Mouse (Mus musculus) C2C12 (cell line): ENCODE data around the gene Lrrc4c. TPM values are rescaled to one million over a fixed set of nuclear protein-coding genes. Genes with fewer than 3 reads are reported as not detected.

Experiments used
- H3K27me3 ChIP-seq: one replicate; pipeline ENCODE4 v1.6.1; 2011; ENCODE audit not compliant: control insufficient read depth, insufficient read depth, insufficient read length
- H3K36me3 ChIP-seq: one replicate; pipeline ENCODE4 v1.6.1; 2011; ENCODE audit not compliant: control insufficient read depth, insufficient read depth
- H3K4me3 ChIP-seq: one replicate; pipeline ENCODE4 v1.5.1; 2011; ENCODE audit warnings: mild to moderate bottlenecking, control low read depth; ENCODE audit not compliant: poor library complexity, insufficient read depth, severe bottlenecking
- H3K79me2 ChIP-seq: one replicate; pipeline ENCODE4 v1.6.1; 2011; ENCODE audit not compliant: control insufficient read depth, insufficient read depth
- H3K79me3 ChIP-seq: one replicate; pipeline ENCODE4 v1.6.1; 2011; ENCODE audit warnings: low read depth, control low read depth
- H3ac ChIP-seq: one replicate; pipeline ENCODE3; 2011; ENCODE audit warnings: low read depth; ENCODE audit not compliant: control insufficient read depth, insufficient read length
- CEBPB ChIP-seq: IDR thresholded peaks from one replicate; pipeline ENCODE4 v1.6.1; 2011; ENCODE audit warnings: low read depth, mild to moderate bottlenecking, control low read depth, moderate library complexity
- CTCF ChIP-seq: IDR thresholded peaks from one replicate; pipeline ENCODE4 v1.5.1; 2011; ENCODE audit not compliant: control insufficient read depth, insufficient read depth, insufficient read length
- FOSL1 ChIP-seq: IDR thresholded peaks from one replicate; pipeline ENCODE4 v1.8.0; 2011; ENCODE audit warnings: mild to moderate bottlenecking, low read length; ENCODE audit not compliant: poor library complexity, insufficient read depth, severe bottlenecking
- MAX ChIP-seq: IDR thresholded peaks from one replicate; pipeline ENCODE4 v1.6.1; 2011; ENCODE audit warnings: mild to moderate bottlenecking, control low read depth
- MYOD1 ChIP-seq: IDR thresholded peaks from one replicate; pipeline ENCODE4 v1.6.1; 2011; ENCODE audit warnings: low read depth; ENCODE audit not compliant: control insufficient read depth, insufficient read length
- MYOG ChIP-seq: IDR thresholded peaks from one replicate; pipeline ENCODE4 v1.6.1; 2011; ENCODE audit not compliant: control insufficient read depth, insufficient read length; ENCODE audit errors: extremely low read depth
- USF1 ChIP-seq: IDR thresholded peaks from one replicate; pipeline ENCODE4 v1.6.1; 2011; ENCODE audit warnings: low read depth, mild to moderate bottlenecking, control low read depth, moderate library complexity
- polyA plus RNA-seq: library from polyadenylated mRNA; unstranded; fragments of >200 nt; fragmentation: generic; extraction: Trizol; gene quantifications from one replicate; pipeline ENCODE4 v1.2.1, GENCODE M21; 2012; ENCODE audit warnings: missing spikeins

Gene Lrrc4c
- polyA plus RNA-seq, 1 experiment = 1.6 TPM

DNA sequence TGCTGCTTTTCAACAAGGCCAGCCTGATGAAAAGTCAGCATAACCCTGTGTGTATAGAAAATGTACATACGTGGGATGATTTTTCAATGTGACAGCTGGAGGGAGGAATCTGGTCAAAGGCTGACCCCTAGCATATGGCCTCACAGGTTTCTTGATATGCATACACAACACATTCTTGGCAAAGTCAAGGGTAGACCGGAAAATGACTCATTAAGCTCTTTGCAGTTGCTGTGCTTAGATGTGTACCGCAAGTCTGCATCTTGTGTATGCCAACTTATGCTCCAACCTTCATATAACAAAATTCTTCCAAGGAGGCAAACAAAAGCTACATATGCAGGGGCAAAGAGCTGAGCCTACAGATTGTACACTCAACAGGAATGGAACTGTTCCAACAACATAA is 631.6 kb downstream of the Lrrc4c start:
- Histone ChIP-seq H3K36me3 (no peaks in the 10 kb centered on the region), H3K79me3 (no peaks in the 10 kb centered on the region), H3K4me3 (no peak overlapping the region), H3K79me2 (no peaks in the 10 kb centered on the region), H3K27me3 (no peaks in the 10 kb centered on the region), H3ac (no peak overlapping the region)
- TF ChIP-seq FOSL1 (no peak), MAX (no peak), USF1 (no peak), CTCF (no peak), MYOG (no peak), MYOD1 (no peak), CEBPB (no peak)

DNA sequence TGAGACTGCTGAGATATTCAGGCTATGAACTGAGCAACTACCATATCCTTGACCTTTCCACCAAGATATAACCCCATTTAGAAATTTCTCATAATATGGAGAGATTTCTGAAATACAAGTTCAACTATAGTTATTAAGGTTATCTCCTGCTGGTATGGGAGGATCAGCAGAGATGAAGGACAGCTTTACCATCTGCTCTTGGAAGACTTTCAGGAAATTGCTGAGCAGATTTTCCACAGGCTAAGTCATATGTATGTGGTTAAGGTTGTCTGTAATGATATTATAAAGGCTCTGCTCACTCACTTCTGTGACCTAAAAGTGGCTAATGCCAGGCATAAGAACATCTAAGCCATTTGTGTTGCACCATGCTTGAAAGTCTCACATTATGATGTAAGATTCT is 681.6 kb downstream of the Lrrc4c start:
- Histone ChIP-seq H3K79me3 (no peaks in the 10 kb centered on the region), H3K79me2 (no peaks in the 10 kb centered on the region), H3K36me3 (no peaks in the 10 kb centered on the region), H3K4me3 (no peak overlapping the region), H3K27me3 (no peaks in the 10 kb centered on the region), H3ac (no peak overlapping the region)
- TF ChIP-seq USF1 (no peak), FOSL1 (no peak), MYOG (no peak), MAX (no peak), MYOD1 (no peak), CEBPB (no peak), CTCF (no peak)

DNA sequence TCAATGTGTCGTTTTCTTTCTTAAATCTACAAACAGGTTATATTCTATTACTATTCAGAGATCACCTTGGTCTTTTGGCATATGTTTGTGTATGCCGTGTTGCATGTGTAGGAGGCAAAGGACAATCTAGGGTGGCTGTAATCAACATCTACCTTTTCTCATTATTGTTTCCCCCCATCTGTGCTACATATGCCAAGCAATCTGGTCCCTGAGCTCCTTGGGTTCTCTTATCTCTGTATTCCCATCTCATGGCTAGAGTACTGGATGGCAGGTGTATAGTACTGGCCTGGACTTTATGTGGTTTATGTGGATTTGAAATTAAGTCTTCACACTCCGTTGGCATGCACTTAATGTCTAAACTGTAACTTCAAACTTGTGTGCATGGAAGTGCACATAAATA is 700.4 kb downstream of the Lrrc4c start:
- no peaks in the 10 kb centered on the region for H3K36me3 ChIP-seq
- H3K79me2 ChIP-seq = no peaks in the 10 kb centered on the region
- H3K79me3 ChIP-seq = no peaks in the 10 kb centered on the region
- no peak overlapping the region for H3ac ChIP-seq
- H3K27me3 ChIP-seq = no peaks in the 10 kb centered on the region
- no peak for TF ChIP-seq USF1
- no peak for TF ChIP-seq MAX
- no peak for TF ChIP-seq CEBPB
- TF ChIP-seq MYOG = no peak
- TF ChIP-seq FOSL1 = no peak
- TF ChIP-seq CTCF = no peak
- TF ChIP-seq MYOD1 = no peak
- H3K4me3 ChIP-seq = no peak overlapping the region

DNA sequence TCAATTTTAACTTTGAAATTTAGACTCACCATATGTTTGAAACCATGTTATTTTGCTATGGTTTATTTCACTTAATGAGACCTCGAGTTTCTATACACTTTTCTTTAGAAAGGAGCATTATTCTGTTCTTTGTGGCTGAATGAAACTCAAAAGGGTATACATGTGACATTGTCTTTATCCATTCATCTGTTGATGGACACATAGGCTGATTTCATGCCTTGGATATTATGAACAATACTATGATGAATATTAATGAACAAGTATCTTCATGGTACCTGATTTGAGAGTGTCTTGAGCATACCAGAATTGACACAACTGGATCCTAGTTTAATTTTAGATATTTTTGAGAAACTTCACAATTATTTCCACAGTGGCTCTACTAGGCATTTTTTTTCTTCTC is 709.0 kb downstream of the Lrrc4c start:
- H3K79me3 ChIP-seq = no peaks in the 10 kb centered on the region
- no peak overlapping the region for H3K4me3 ChIP-seq
- no peaks in the 10 kb centered on the region for H3K27me3 ChIP-seq
- no peaks in the 10 kb centered on the region for H3K79me2 ChIP-seq
- H3K36me3 ChIP-seq = no peaks in the 10 kb centered on the region
- TF ChIP-seq CEBPB (no peak), MYOG (no peak), CTCF (no peak), MAX (no peak), MYOD1 (no peak), FOSL1 (no peak), USF1 (no peak)
- H3ac ChIP-seq = no peak overlapping the region

DNA sequence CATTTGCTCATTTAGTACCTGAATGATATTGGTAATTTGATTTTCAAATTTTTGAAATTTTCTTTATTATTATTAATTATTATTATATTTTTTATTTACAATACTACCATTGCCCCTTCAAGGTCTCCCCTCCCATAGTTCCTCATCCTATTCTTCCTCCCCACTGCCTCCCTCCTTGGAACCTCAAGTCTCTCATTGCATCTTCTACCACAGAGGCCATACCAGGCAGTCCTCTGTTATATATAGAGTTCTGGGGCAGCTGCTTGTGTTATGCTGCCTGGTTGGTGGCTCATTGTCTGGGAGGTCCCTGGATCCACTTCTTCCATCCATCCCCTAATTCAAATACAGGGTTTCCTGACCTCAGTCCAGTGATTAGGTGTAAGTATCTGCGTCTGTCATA is 709.6 kb downstream of the Lrrc4c start:
- no peaks in the 10 kb centered on the region for H3K79me2 ChIP-seq
- H3K4me3 ChIP-seq = no peak overlapping the region
- no peaks in the 10 kb centered on the region for H3K36me3 ChIP-seq
- H3K79me3 ChIP-seq = no peaks in the 10 kb centered on the region
- H3K27me3 ChIP-seq = no peaks in the 10 kb centered on the region
- no peak for TF ChIP-seq FOSL1
- no peak for TF ChIP-seq MAX
- H3ac ChIP-seq = no peak overlapping the region

DNA sequence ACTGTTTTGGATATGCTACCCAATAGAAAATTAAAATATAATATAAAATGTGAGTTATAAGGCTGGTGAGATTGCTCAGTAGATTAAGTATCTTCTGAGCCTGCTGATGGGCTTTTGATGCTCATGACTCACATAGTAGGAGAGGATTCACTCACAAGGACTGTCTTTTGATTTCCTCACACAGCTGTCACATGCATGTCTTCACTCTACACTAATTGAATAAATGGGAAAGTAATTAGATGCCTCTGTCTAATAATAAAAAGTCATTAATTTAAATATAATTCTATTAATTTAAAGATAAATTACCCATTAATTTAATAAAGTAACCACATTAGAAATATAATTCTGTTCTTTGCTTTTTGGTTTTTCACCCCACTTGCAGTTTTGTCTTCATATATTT is 718.4 kb downstream of the Lrrc4c start:
- H3K27me3 ChIP-seq = no peaks in the 10 kb centered on the region
- H3ac ChIP-seq = no peak overlapping the region
- no peak for TF ChIP-seq MYOG
- no peak for TF ChIP-seq MAX
- H3K79me2 ChIP-seq = no peaks in the 10 kb centered on the region
- no peak overlapping the region for H3K4me3 ChIP-seq
- no peaks in the 10 kb centered on the region for H3K36me3 ChIP-seq
- H3K79me3 ChIP-seq = no peaks in the 10 kb centered on the region
